Mouse (Mus musculus) hindbrain, embryonic 14.5 days (tissue): ENCODE measurements around the gene Gm17334. TPM values are rescaled to one million over a fixed set of nuclear protein-coding genes. Genes with fewer than 3 reads are reported as not detected.
A peak's percentile ranks its signal among the peaks of the same experiment; 100 is the strongest.

Source experiments
- ATAC-seq: fragments of 200-750 bp; cut with Nextera tagmentation; 2 replicates; pipeline ENCODE4 v1.8.0; 2017; ENCODE audit warnings: moderate number of reproducible peaks, mild to moderate bottlenecking, moderate TSS enrichment, moderate library complexity; ENCODE audit not compliant: low FRiP score
- DNase-seq: peaks from one replicate; pipeline ENCODE4 v3.0.0-alpha.2; 2015; ENCODE audit warnings: low spot score
- H3K27ac ChIP-seq: fragments of 300-500 bp; sonication (generic); 2 replicates; pipeline ENCODE4 v1.5.1; 2014; ENCODE audit warnings: mild to moderate bottlenecking, moderate library complexity
- H3K27me3 ChIP-seq: fragments of 300-500 bp; sonication (generic); 2 replicates; pipeline ENCODE4 v1.6.1; 2014; ENCODE audit warnings: mild to moderate bottlenecking, low read length, mixed read lengths; ENCODE audit not compliant: control insufficient read depth, insufficient read depth
- H3K36me3 ChIP-seq: fragments of 300-500 bp; sonication (generic); replicated peaks from 2 replicates; pipeline ENCODE4 v1.6.1; 2014; ENCODE audit not compliant: control insufficient read depth, insufficient read depth
- H3K4me1 ChIP-seq: fragments of 300-500 bp; sonication (generic); replicated peaks from 2 replicates; pipeline ENCODE4 v1.6.1; 2014; ENCODE audit warnings: antibody characterized with exemption, low read length, mixed read lengths; ENCODE audit not compliant: control insufficient read depth, insufficient read depth
- H3K4me2 ChIP-seq: fragments of 300-500 bp; sonication (generic); replicated peaks from 2 replicates; pipeline ENCODE4 v1.6.1; 2014; ENCODE audit warnings: mild to moderate bottlenecking, moderate library complexity
- H3K4me3 ChIP-seq: fragments of 300-500 bp; sonication (generic); replicated peaks from 2 replicates; pipeline ENCODE4 v1.5.1; 2014; ENCODE audit warnings: mild to moderate bottlenecking, low read length
- H3K9ac ChIP-seq: fragments of 300-500 bp; sonication (generic); 2 replicates; pipeline ENCODE4 v1.6.1; 2014
- H3K9me3 ChIP-seq: fragments of 300-500 bp; sonication (generic); 2 replicates; pipeline ENCODE4 v1.6.1; 2016; ENCODE audit warnings: low read length; ENCODE audit not compliant: control insufficient read depth
- WGBS: fragments of 180-500 bp; shearing (Covaris S2); extraction: QIAGEN DNeasy Blood & Tissue Kit; methylation state at CpG from one replicate; pipeline ENCODE4 v1.1.7; 2014; 5-methylcytosine and 5-hydroxymethylcytosine counted together
- polyA plus RNA-seq: library from polyadenylated mRNA; unstranded; fragments of >200 nt; fragmentation: Nextera tagmentation; extraction: Ambion mirVana; gene quantifications from 2 replicates; pipeline ENCODE4 v1.2.1, GENCODE M21; 2014

The Gm17334 gene
- polyA plus RNA-seq, 1 experiment from 2014 or later: not detected

- ATAC-seq (no peak), DNase-seq (no peak)
- Histone ChIP-seq H3K9me3 (no peaks in the 10 kb centered on the region), H3K4me3 (no peak overlapping the region), H3K36me3 (no peaks in the 10 kb centered on the region), H3K4me1 (peaks cover 7% of the 10 kb centered on the region; the same call in 1 of the 2 replicates), H3K4me2 (no peak overlapping the region), H3K27me3 (peaks cover 27% of the 10 kb centered on the region), H3K9ac (no peak overlapping the region), H3K27ac (no peak overlapping the region)
- 78% methylated on average over 13 of the region's 13 CpGs for WGBS
These were observed 4.4 kb downstream of the Gm17334 start for GRCm38 (mm10) chr11:53768422-53769184.

GRCm38 (mm10) chr11:53764581-53764980, 8.4 kb downstream of the Gm17334 start:
- peaks cover 19% of the 10 kb centered on the region; the same call in 1 of the 2 replicates for H3K4me1 ChIP-seq
- H3K9ac ChIP-seq: no peak overlapping the region
- H3K9me3 ChIP-seq: no peaks in the 10 kb centered on the region
- WGBS: 41% methylated on average over 5 of the region's 5 CpGs
- no peak overlapping the region for H3K4me2 ChIP-seq
- ATAC-seq (no peak), DNase-seq (no peak)
- H3K36me3 ChIP-seq: no peaks in the 10 kb centered on the region
- no peak overlapping the region for H3K27ac ChIP-seq
- H3K27me3 ChIP-seq: peaks cover 43% of the 10 kb centered on the region
- H3K4me3 ChIP-seq: no peak overlapping the region

- peaks cover 25% of the 10 kb centered on the region; the same call in 1 of the 2 replicates for H3K4me1 ChIP-seq
- peak overlapping the region; percentile 54 for H3K4me2 ChIP-seq
- H3K27me3 ChIP-seq: peaks cover 38% of the 10 kb centered on the region
- DNase-seq (peak; percentile 64), ATAC-seq (peak; percentile 64)
- peak overlapping the region; percentile 28; the same call in 1 of the 2 replicates for H3K27ac ChIP-seq
- H3K36me3 ChIP-seq: no peaks in the 10 kb centered on the region
- no peaks in the 10 kb centered on the region for H3K9me3 ChIP-seq
- 3% methylated on average over 33 of the region's 33 CpGs for WGBS
- H3K4me3 ChIP-seq: peak overlapping the region; percentile 23
- peak overlapping the region; percentile 32; the same call in 1 of the 2 replicates for H3K9ac ChIP-seq
These were observed 9.4 kb downstream of the Gm17334 start for GRCm38 (mm10) chr11:53763496-53764140.

- DNase-seq: no peak
- Histone ChIP-seq H3K9ac (no peak overlapping the region), H3K36me3 (no peaks in the 10 kb centered on the region), H3K27me3 (peaks cover 34% of the 10 kb centered on the region), H3K4me3 (peak overlapping the region; percentile 23; the same call in 1 of the 2 replicates), H3K9me3 (no peaks in the 10 kb centered on the region), H3K4me2 (peak overlapping the region; percentile 54), H3K27ac (no peak overlapping the region), H3K4me1 (peaks cover 25% of the 10 kb centered on the region; the same call in 1 of the 2 replicates)
- ATAC-seq: no peak
- 10% methylated on average over 23 of the region's 23 CpGs for WGBS
These were observed 10.0 kb downstream of the Gm17334 start for GRCm38 (mm10) chr11:53762827-53763495.

- peak overlapping the region; percentile 54; the same call in 1 of the 2 replicates for H3K4me2 ChIP-seq
- peaks cover 25% of the 10 kb centered on the region; the same call in 1 of the 2 replicates for H3K4me1 ChIP-seq
- WGBS: 74% methylated on average over 2 of the region's 2 CpGs
- peaks cover 34% of the 10 kb centered on the region for H3K27me3 ChIP-seq
- H3K9ac ChIP-seq: no peak overlapping the region
- no peak overlapping the region for H3K27ac ChIP-seq
- ATAC-seq (no peak), DNase-seq (no peak)
- no peaks in the 10 kb centered on the region for H3K9me3 ChIP-seq
- H3K4me3 ChIP-seq: no peak overlapping the region
- H3K36me3 ChIP-seq: no peaks in the 10 kb centered on the region
These were observed 10.6 kb downstream of the Gm17334 start for GRCm38 (mm10) chr11:53762426-53762825.

GRCm38 (mm10) chr11:53761822-53762221, 11.2 kb downstream of the Gm17334 start:
- Histone ChIP-seq H3K27me3 (peaks cover 34% of the 10 kb centered on the region), H3K9ac (no peak overlapping the region), H3K36me3 (no peaks in the 10 kb centered on the region), H3K9me3 (no peaks in the 10 kb centered on the region), H3K4me3 (no peak overlapping the region), H3K4me1 (peaks cover 25% of the 10 kb centered on the region; the same call in 1 of the 2 replicates), H3K4me2 (no peak overlapping the region), H3K27ac (no peak overlapping the region)
- ATAC-seq (0 out of 2 replicates have a peak, but pooled peaks have one; percentile 35), DNase-seq (no peak)
- WGBS: 50% methylated on average over 2 of the region's 2 CpGs

- no peaks in the 10 kb centered on the region for H3K36me3 ChIP-seq
- H3K9ac ChIP-seq: no peak overlapping the region
- H3K27ac ChIP-seq: no peak overlapping the region
- peaks cover 25% of the 10 kb centered on the region; the same call in 1 of the 2 replicates for H3K4me1 ChIP-seq
- no peak overlapping the region for H3K4me2 ChIP-seq
- no peak overlapping the region for H3K4me3 ChIP-seq
- peaks cover 34% of the 10 kb centered on the region for H3K27me3 ChIP-seq
- no peak for ATAC-seq
- 75% methylated on average over 5 of the region's 5 CpGs for WGBS
- DNase-seq: no peak
- no peaks in the 10 kb centered on the region for H3K9me3 ChIP-seq
These were observed 11.7 kb downstream of the Gm17334 start for GRCm38 (mm10) chr11:53761284-53761683.

- H3K27me3 ChIP-seq: peaks cover 34% of the 10 kb centered on the region
- peaks cover 25% of the 10 kb centered on the region; the same call in 1 of the 2 replicates for H3K4me1 ChIP-seq
- no peak overlapping the region for H3K4me2 ChIP-seq
- 9% methylated on average over 22 of the region's 22 CpGs for WGBS
- DNase-seq (no peak), ATAC-seq (no peak)
- no peak overlapping the region for H3K4me3 ChIP-seq
- H3K9ac ChIP-seq: no peak overlapping the region
- no peak overlapping the region for H3K27ac ChIP-seq
- H3K9me3 ChIP-seq: no peaks in the 10 kb centered on the region
- H3K36me3 ChIP-seq: no peaks in the 10 kb centered on the region
These were observed 13.2 kb downstream of the Gm17334 start for GRCm38 (mm10) chr11:53759545-53760406.
